Mouse (Mus musculus): ENCODE measurements at regions not wholly inside any gene's neighbourhood (a gene's known extent, or its start where the extent isn't known, plus 50 kb on each side); places are given as distances from the start of the nearest gene placed in this dataset.

- no peak for TF ChIP-seq GATA1 (IDR thresholded peaks at IDR 0.05; ENCODE audit: borderline replicate concordance, low read length)
- TF ChIP-seq FLI1 (IDR thresholded peaks at IDR 0.05; ENCODE audit: low read length) = no peak
Observed at GRCm38 (mm10) chr5:74144765-74145164, 50.3 kb upstream of the Rasl11b start.

Measured in megakaryocyte, embryonic 14.5 days (primary cell).